In genomic region chr14:41004201-41005141, GRCm38 (mm10) we compare ENCODE assay signal across 8 mouse cellular contexts. TPM values are rescaled to one million over a fixed set of nuclear protein-coding genes. Genes with fewer than 3 reads are reported as not detected.
A peak's percentile ranks its signal among the peaks of the same experiment; 100 is the strongest.
DNase-seq lines count a peak whose midpoint lies in the region; ATAC-seq and TF ChIP-seq lines count a peak whose summit lies in the region.

No protein-coding gene starts in this region.

- peaks cover 41% of the 10 kb centered on the region for H3K4me1 ChIP-seq in liver, embryonic 11.5 days (replicated peaks; ENCODE audit: control insufficient read depth, insufficient read depth, low read length)
- H3K4me1 ChIP-seq in forebrain, postnatal 0 days (ENCODE audit: insufficient read depth) = peaks cover 3% of the 10 kb centered on the region; the same call in 1 of the 2 replicates
- H3K4me1 ChIP-seq in hindbrain, postnatal 0 days (ENCODE audit: insufficient read depth, low read length) = peaks cover 6% of the 10 kb centered on the region
- peaks cover 58% of the 10 kb centered on the region for H3K4me1 ChIP-seq in lung, embryonic 16.5 days (replicated peaks; ENCODE audit: control insufficient read depth, insufficient read depth, low read length)

- peak overlapping the region; percentile 0 for H3K4me2 ChIP-seq in liver, embryonic 11.5 days
- H3K4me2 ChIP-seq in forebrain, postnatal 0 days (ENCODE audit: low read depth) = peak overlapping the region; percentile 26; the same call in 1 of the 2 replicates
- peak overlapping the region; percentile 44 for H3K4me2 ChIP-seq in hindbrain, postnatal 0 days (ENCODE audit: low read depth, low read length)
- peak overlapping the region; percentile 50 for H3K4me2 ChIP-seq in lung, embryonic 16.5 days (ENCODE audit: low read depth, low read length)

- H3K27me3 ChIP-seq in liver, embryonic 11.5 days (replicated peaks; ENCODE audit: control insufficient read depth, insufficient read depth, low read length) = no peaks in the 10 kb centered on the region
- no peaks in the 10 kb centered on the region for H3K27me3 ChIP-seq in forebrain, postnatal 0 days (ENCODE audit: insufficient read depth, low read length)
- H3K27me3 ChIP-seq in hindbrain, postnatal 0 days (ENCODE audit: insufficient read depth, low read length) = no peaks in the 10 kb centered on the region
- no peaks in the 10 kb centered on the region for H3K27me3 ChIP-seq in lung, embryonic 16.5 days (ENCODE audit: control insufficient read depth, insufficient read depth, low read depth, low read length)

- ATAC-seq in liver, embryonic 11.5 days (replicated peaks; ENCODE audit: low FRiP score) = no peak
- no peak for ATAC-seq in forebrain, postnatal 0 days
- ATAC-seq in hindbrain, postnatal 0 days = no peak; the same call in 1 of the 2 replicates
- ATAC-seq in lung, embryonic 16.5 days (ENCODE audit: low read depth) = no peak

- no peaks in the 10 kb centered on the region for H3K9me3 ChIP-seq in liver, embryonic 11.5 days (ENCODE audit: control insufficient read depth, low read length)
- no peaks in the 10 kb centered on the region for H3K9me3 ChIP-seq in forebrain, postnatal 0 days (ENCODE audit: low read length)
- no peaks in the 10 kb centered on the region for H3K9me3 ChIP-seq in hindbrain, postnatal 0 days (ENCODE audit: low read length)
- H3K9me3 ChIP-seq in lung, embryonic 16.5 days (ENCODE audit: control insufficient read depth, low read length) = no peaks in the 10 kb centered on the region

- H3K27ac ChIP-seq in liver, embryonic 11.5 days (ENCODE audit: low read depth, low read length) = no peak overlapping the region; the same call in 1 of the 2 replicates
- no peak overlapping the region for H3K27ac ChIP-seq in forebrain, postnatal 0 days (ENCODE audit: low read depth, low read length)
- H3K27ac ChIP-seq in hindbrain, postnatal 0 days = no peak overlapping the region
- peak overlapping the region; percentile 82 for H3K27ac ChIP-seq in lung, embryonic 16.5 days (ENCODE audit: low read length)

- H3K36me3 ChIP-seq in liver, embryonic 11.5 days (ENCODE audit: control insufficient read depth, insufficient read depth, low read length) = no peaks in the 10 kb centered on the region; the same call in 1 of the 2 replicates
- H3K36me3 ChIP-seq in forebrain, postnatal 0 days (ENCODE audit: insufficient read depth) = peaks cover 12% of the 10 kb centered on the region; the same call in 1 of the 2 replicates
- no peaks in the 10 kb centered on the region; the same call in 1 of the 2 replicates for H3K36me3 ChIP-seq in hindbrain, postnatal 0 days (ENCODE audit: insufficient read depth, low read length)
- H3K36me3 ChIP-seq in lung, embryonic 16.5 days (ENCODE audit: control insufficient read depth, insufficient read depth, low read length) = peaks cover 6% of the 10 kb centered on the region; the same call in 1 of the 2 replicates

- H3K9ac ChIP-seq in liver, embryonic 11.5 days (ENCODE audit: low read depth, low read length) = peak overlapping the region; percentile 3
- H3K9ac ChIP-seq in forebrain, postnatal 0 days = no peak overlapping the region
- no peak overlapping the region for H3K9ac ChIP-seq in hindbrain, postnatal 0 days (replicated peaks; ENCODE audit: low read length)
- peak overlapping the region; percentile 63 for H3K9ac ChIP-seq in lung, embryonic 16.5 days (ENCODE audit: low read length)

- DNase-seq in liver, embryonic 11.5 days (ENCODE audit: low spot score) = no peak
- DNase-seq in liver = no peak
- DNase-seq in forebrain, postnatal 0 days = no peak
- peak; percentile 15 for DNase-seq in hindbrain, postnatal 0 days (ENCODE audit: low spot score)
- DNase-seq in retina, embryonic 14.5 days (ENCODE audit: low spot score) = peak; percentile 35
- no peak for DNase-seq in thymus, postnatal 0 days (ENCODE audit: low spot score)
- DNase-seq in spleen, adult 18-20 months = no peak

- no peak for TF ChIP-seq CTCF in forebrain, postnatal 0 days (IDR thresholded peaks at IDR 0.05; ENCODE audit: low read depth)
- no peak for TF ChIP-seq CTCF in hindbrain, postnatal 0 days (IDR thresholded peaks at IDR 0.05; ENCODE audit: low read depth)

- 57% methylated on average over 22 of the region's 22 CpGs for WGBS in liver, embryonic 11.5 days
- 17% methylated on average over 22 of the region's 22 CpGs for WGBS in forebrain, postnatal 0 days
- WGBS in hindbrain, postnatal 0 days = 18% methylated on average over 22 of the region's 22 CpGs
- WGBS in lung, embryonic 16.5 days = 25% methylated on average over 22 of the region's 22 CpGs

- H3K4me3 ChIP-seq in liver, embryonic 11.5 days (ENCODE audit: low read depth, low read length) = no peak overlapping the region
- H3K4me3 ChIP-seq in forebrain, postnatal 0 days (ENCODE audit: low read depth, low read length) = no peak overlapping the region
- no peak overlapping the region for H3K4me3 ChIP-seq in hindbrain, postnatal 0 days (ENCODE audit: low read length)
- peak overlapping the region; percentile 38 for H3K4me3 ChIP-seq in lung, embryonic 16.5 days (ENCODE audit: low read length)

RNA-seq across cellular contexts. Expression of gene Fam213a, which starts 9.1 kb away (rescaled TPM):
- polyA plus RNA-seq in liver, embryonic 11.5 days (2014; fragmentation: Nextera tagmentation; extraction: Ambion mirVana) = 78.2 and 84.8 TPM in 2 replicates
- 92.4 and 106 TPM in 2 replicates for total RNA-seq in forebrain, postnatal 0 days (2014; rRNA removed)
- 54.7 and 106 TPM in 2 replicates for polyA plus RNA-seq in forebrain, postnatal 0 days (2015; fragmentation: Nextera tagmentation; extraction: Ambion mirVana)
- 35.1 and 35.3 TPM in 2 replicates for total RNA-seq in hindbrain, postnatal 0 days (2014; rRNA removed)
- 109 and 118 TPM in 2 replicates for polyA plus RNA-seq in hindbrain, postnatal 0 days (2015; fragmentation: Nextera tagmentation; extraction: Ambion mirVana)
- 131 and 132 TPM in 2 replicates for polyA plus RNA-seq in lung, embryonic 16.5 days (2015; fragmentation: Nextera tagmentation; extraction: Ambion mirVana)
- 6.6 and 9.3 TPM in 2 replicates for polyA plus RNA-seq in thymus, postnatal 0 days (2015; fragmentation: Nextera tagmentation; extraction: Ambion mirVana)

RNA-seq across cellular contexts. Expression of gene Tspan14, which starts 37.9 kb away (rescaled TPM):
- 65.3 and 68.1 TPM in 2 replicates for polyA plus RNA-seq in liver, embryonic 11.5 days (2014; fragmentation: Nextera tagmentation; extraction: Ambion mirVana)
- total RNA-seq in forebrain, postnatal 0 days (2014; rRNA removed) = 42.2 and 43.8 TPM in 2 replicates
- polyA plus RNA-seq in forebrain, postnatal 0 days (2015; fragmentation: Nextera tagmentation; extraction: Ambion mirVana) = 37.8 and 43.1 TPM in 2 replicates
- 38.2 and 39.2 TPM in 2 replicates for total RNA-seq in hindbrain, postnatal 0 days (2014; rRNA removed)
- 30.4 and 35.2 TPM in 2 replicates for polyA plus RNA-seq in hindbrain, postnatal 0 days (2015; fragmentation: Nextera tagmentation; extraction: Ambion mirVana)
- 104 TPM in 2 replicates for polyA plus RNA-seq in lung, embryonic 16.5 days (2015; fragmentation: Nextera tagmentation; extraction: Ambion mirVana)
- polyA plus RNA-seq in thymus, postnatal 0 days (2015; fragmentation: Nextera tagmentation; extraction: Ambion mirVana) = 58.5 and 65.0 TPM in 2 replicates

Comparison
In these comparisons a context has a peak if more than half of its experiments do, and no peak if none do; other contexts are left out.
1. DNase-seq: peak in hindbrain, postnatal 0 days (single experiment) and retina, embryonic 14.5 days (single experiment); none in liver, embryonic 11.5 days (single experiment), liver (single experiment), forebrain, postnatal 0 days (single experiment), thymus, postnatal 0 days (single experiment) and spleen, adult 18-20 months (0 of 2).
2. H3K4me2 ChIP-seq: peak in every context shown above with its lines; median percentile 50 in lung, embryonic 16.5 days; 44 in hindbrain, postnatal 0 days; 26 in forebrain, postnatal 0 days; 0 in liver, embryonic 11.5 days.
3. H3K9ac ChIP-seq: peak in liver, embryonic 11.5 days (single experiment) and lung, embryonic 16.5 days (single experiment); none in forebrain, postnatal 0 days (single experiment) and hindbrain, postnatal 0 days (single experiment).